Mouse (Mus musculus) cortical plate, adult 2 months (tissue): ENCODE measurements around the gene Sidt2.

Experiments used
- CTCF ChIP-seq: fragments of 200-500 bp; IDR thresholded peaks from 2 replicates; pipeline ENCODE4 v1.5.1; 2011; ENCODE audit warnings: mild to moderate bottlenecking, control low read depth, low read length; ENCODE audit not compliant: insufficient read depth; ENCODE audit errors: extremely low read depth
- POLR2A ChIP-seq: fragments of 200-500 bp; IDR thresholded peaks from 2 replicates; pipeline ENCODE4 v1.6.1; 2011; ENCODE audit warnings: mild to moderate bottlenecking, low read length, control low read depth; ENCODE audit not compliant: insufficient read depth; ENCODE audit errors: extremely low read depth

DNA sequence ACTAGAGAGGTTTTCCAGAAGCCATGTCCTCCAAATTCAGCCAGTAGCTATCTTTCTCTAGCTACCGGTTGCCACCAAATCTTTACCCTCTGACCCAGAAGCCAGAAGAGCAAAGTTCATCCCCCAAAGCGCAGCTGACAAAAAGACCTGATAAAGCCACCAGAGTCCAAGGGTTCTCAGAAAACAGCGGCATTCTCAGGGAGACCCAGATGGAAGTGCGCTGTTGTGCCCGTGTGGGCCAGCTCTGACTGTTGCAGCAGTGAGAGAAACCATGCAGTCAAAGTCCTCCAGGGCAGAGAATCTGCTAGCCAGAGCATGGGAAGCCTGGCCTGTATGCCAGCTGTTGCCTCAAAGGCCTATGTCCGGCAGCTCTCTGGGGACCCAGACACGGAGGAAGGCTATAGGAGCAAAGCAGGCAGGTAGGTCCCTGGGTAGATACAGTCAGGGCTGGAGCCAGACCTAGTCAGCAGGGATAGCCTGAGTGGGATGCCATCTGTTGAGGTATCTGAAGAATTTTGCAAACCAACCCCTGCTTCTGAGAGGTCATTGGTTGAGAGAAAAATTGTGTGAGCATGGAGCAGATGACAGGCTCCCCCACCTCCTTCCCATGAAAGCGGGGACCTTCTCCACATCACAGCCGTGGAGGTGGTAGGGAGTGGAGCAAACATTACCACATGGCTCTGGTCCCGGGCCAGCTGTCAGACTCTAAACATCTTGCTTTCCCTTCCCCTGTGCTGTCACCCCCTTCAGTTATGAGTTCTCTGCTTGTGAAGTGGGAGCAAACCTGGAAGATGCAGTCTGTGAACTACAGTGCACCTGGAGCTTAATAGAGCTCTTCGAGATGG, 22.3 kb downstream of the Sidt2 start:
- TF ChIP-seq POLR2A (0 out of 2 replicates have a peak, but pooled peaks have one; percentile 9), CTCF (no peak)
